Mouse (Mus musculus) small intestine, adult 2 months (tissue): ENCODE measurements around the gene Kbtbd2.

Experiments used
- CTCF ChIP-seq: fragments of 200-500 bp; IDR thresholded peaks from 2 replicates; pipeline ENCODE4 v1.5.1; 2012; ENCODE audit warnings: low read depth, mild to moderate bottlenecking, control low read depth, inconsistent platforms, low read length, moderate library complexity, mixed read lengths; ENCODE audit not compliant: insufficient replicate concordance, insufficient read length; ENCODE audit errors: extremely low read depth
- POLR2A ChIP-seq: fragments of 200-500 bp; IDR thresholded peaks from 2 replicates; pipeline ENCODE4 v1.6.1; 2012; ENCODE audit warnings: low read depth, mild to moderate bottlenecking, control low read depth, inconsistent platforms, low read length, moderate library complexity

GRCm38 (mm10) chr6:56831697-56832406, 34.2 kb upstream of the Kbtbd2 start, which contains the start of gene Fkbp9:
- TF ChIP-seq CTCF (no peak), POLR2A (no peak)
